Mouse (Mus musculus) limb, embryonic 12.5 days (tissue): ENCODE measurements around the gene Apopt1. TPM values are rescaled to one million over a fixed set of nuclear protein-coding genes. Genes with fewer than 3 reads are reported as not detected.

Experiments
- ATAC-seq: fragments of 200-750 bp; cut with Nextera tagmentation; 2 replicates; pipeline ENCODE4 v1.8.0; 2017; ENCODE audit warnings: low read depth, moderate TSS enrichment; ENCODE audit not compliant: insufficient number of reproducible peaks, insufficient read depth, low FRiP score, low TSS enrichment
- H3K27ac ChIP-seq: fragments of 300-500 bp; sonication (generic); 2 replicates; pipeline ENCODE4 v1.5.1; 2016; ENCODE audit warnings: mild to moderate bottlenecking, moderate library complexity
- H3K27me3 ChIP-seq: fragments of 300-500 bp; sonication (generic); 2 replicates; pipeline ENCODE4 v1.6.1; 2016; ENCODE audit warnings: mild to moderate bottlenecking, moderate library complexity
- H3K36me3 ChIP-seq: fragments of 300-500 bp; sonication (generic); 2 replicates; pipeline ENCODE4 v1.6.1; 2016; ENCODE audit warnings: mild to moderate bottlenecking, moderate library complexity
- H3K4me1 ChIP-seq: fragments of 300-500 bp; sonication (generic); replicated peaks from 2 replicates; pipeline ENCODE4 v1.6.1; 2016
- H3K4me2 ChIP-seq: fragments of 300-500 bp; sonication (generic); 2 replicates; pipeline ENCODE4 v1.6.1; 2016; ENCODE audit warnings: mild to moderate bottlenecking, moderate library complexity
- H3K4me3 ChIP-seq: fragments of 300-500 bp; sonication (generic); replicated peaks from 2 replicates; pipeline ENCODE4 v1.5.1; 2016; ENCODE audit warnings: mild to moderate bottlenecking
- H3K9ac ChIP-seq: fragments of 300-500 bp; sonication (generic); replicated peaks from 2 replicates; pipeline ENCODE4 v1.6.1; 2016; ENCODE audit warnings: mild to moderate bottlenecking, moderate library complexity
- H3K9me3 ChIP-seq: fragments of 300-500 bp; sonication (generic); 2 replicates; pipeline ENCODE4 v1.6.1; 2016; ENCODE audit warnings: mild to moderate bottlenecking, moderate library complexity
- WGBS: fragments of 180-500 bp; shearing (Covaris S2); methylation state at CpG from one replicate; pipeline ENCODE4 v1.1.7; 2016; 5-methylcytosine and 5-hydroxymethylcytosine counted together
- polyA plus RNA-seq: library from polyadenylated mRNA; unstranded; fragments of >200 nt; fragmentation: Nextera tagmentation; extraction: Ambion mirVana; gene quantifications from 2 replicates; pipeline ENCODE4 v1.2.1, GENCODE M21; 2016

Apopt1 gene
- polyA plus RNA-seq, 1 experiment from 2014 or later, result 63.8 TPM

GRCm38 (mm10) chr12:111682003-111682402, 31.1 kb upstream of the Apopt1 start:
- Histone ChIP-seq H3K4me3 (no peak overlapping the region), H3K27ac (no peak overlapping the region), H3K27me3 (no peaks in the 10 kb centered on the region), H3K4me2 (no peak overlapping the region), H3K9me3 (no peaks in the 10 kb centered on the region), H3K36me3 (peaks cover 33% of the 10 kb centered on the region; the same call in 1 of the 2 replicates), H3K9ac (no peak overlapping the region), H3K4me1 (peaks cover 18% of the 10 kb centered on the region)
- WGBS, result 83% methylated on average over 5 of the region's 5 CpGs
- ATAC-seq, result no peak

GRCm38 (mm10) chr12:111682806-111683205, 30.3 kb upstream of the Apopt1 start:
- Histone ChIP-seq H3K4me2 (no peak overlapping the region), H3K4me1 (peaks cover 12% of the 10 kb centered on the region), H3K9me3 (no peaks in the 10 kb centered on the region), H3K9ac (no peak overlapping the region), H3K27me3 (no peaks in the 10 kb centered on the region), H3K27ac (no peak overlapping the region), H3K36me3 (peaks cover 33% of the 10 kb centered on the region; the same call in 1 of the 2 replicates), H3K4me3 (no peak overlapping the region)
- 68% methylated on average over 5 of the region's 5 CpGs for WGBS
- ATAC-seq, result no peak

GRCm38 (mm10) chr12:111686390-111686789, 26.7 kb upstream of the Apopt1 start:
- ATAC-seq, result no peak
- Histone ChIP-seq H3K4me1 (peaks cover 6% of the 10 kb centered on the region), H3K27me3 (no peaks in the 10 kb centered on the region), H3K4me2 (no peak overlapping the region), H3K4me3 (no peak overlapping the region), H3K27ac (no peak overlapping the region), H3K36me3 (peaks cover 25% of the 10 kb centered on the region; the same call in 1 of the 2 replicates), H3K9ac (no peak overlapping the region), H3K9me3 (no peaks in the 10 kb centered on the region)
- whole genome bisulfite sequencing, result 72% methylated on average over 4 of the region's 4 CpGs

GRCm38 (mm10) chr12:111687350-111688068, 25.6 kb upstream of the Apopt1 start:
- ATAC-seq, result no peak
- Histone ChIP-seq H3K4me3 (no peak overlapping the region), H3K4me2 (no peak overlapping the region), H3K9me3 (no peaks in the 10 kb centered on the region), H3K9ac (no peak overlapping the region), H3K27me3 (no peaks in the 10 kb centered on the region), H3K36me3 (peaks cover 16% of the 10 kb centered on the region; the same call in 1 of the 2 replicates), H3K27ac (no peak overlapping the region), H3K4me1 (peaks cover 11% of the 10 kb centered on the region)
- 47% methylated on average over 14 of the region's 14 CpGs for WGBS

GRCm38 (mm10) chr12:111688069-111688428, 25.0 kb upstream of the Apopt1 start:
- H3K4me2 ChIP-seq, result no peak overlapping the region
- H3K9ac ChIP-seq, result no peak overlapping the region
- no peak overlapping the region for H3K27ac ChIP-seq
- H3K4me1 ChIP-seq, result peaks cover 11% of the 10 kb centered on the region
- peaks cover 12% of the 10 kb centered on the region; the same call in 1 of the 2 replicates for H3K36me3 ChIP-seq
- no peak for ATAC-seq
- H3K4me3 ChIP-seq, result no peak overlapping the region
- WGBS, result 53% methylated on average over 2 of the region's 2 CpGs
- H3K27me3 ChIP-seq, result no peaks in the 10 kb centered on the region
- H3K9me3 ChIP-seq, result no peaks in the 10 kb centered on the region

GRCm38 (mm10) chr12:111689426-111689825, 23.6 kb upstream of the Apopt1 start:
- no peak overlapping the region for H3K4me3 ChIP-seq
- no peaks in the 10 kb centered on the region for H3K27me3 ChIP-seq
- peaks cover 23% of the 10 kb centered on the region for H3K4me1 ChIP-seq
- no peak overlapping the region for H3K4me2 ChIP-seq
- no peaks in the 10 kb centered on the region for H3K36me3 ChIP-seq
- no peak overlapping the region for H3K9ac ChIP-seq
- H3K9me3 ChIP-seq, result no peaks in the 10 kb centered on the region
- H3K27ac ChIP-seq, result no peak overlapping the region
- WGBS, result 85% methylated on average over 11 of the region's 11 CpGs
- ATAC-seq, result no peak

- H3K9me3 ChIP-seq, result no peaks in the 10 kb centered on the region
- H3K4me2 ChIP-seq, result no peak overlapping the region
- H3K4me1 ChIP-seq, result peaks cover 31% of the 10 kb centered on the region
- no peak for ATAC-seq
- WGBS, result 28% methylated on average over 5 of the region's 5 CpGs
- no peak overlapping the region for H3K9ac ChIP-seq
- H3K36me3 ChIP-seq, result no peaks in the 10 kb centered on the region
- H3K27ac ChIP-seq, result peak overlapping the region; percentile 5; the same call in 1 of the 2 replicates
- H3K4me3 ChIP-seq, result no peak overlapping the region
- H3K27me3 ChIP-seq, result no peaks in the 10 kb centered on the region
These were observed 21.7 kb upstream of the Apopt1 start for GRCm38 (mm10) chr12:111691346-111691872.

- WGBS, result 80% methylated on average over 5 of the region's 5 CpGs
- peaks cover 31% of the 10 kb centered on the region for H3K4me1 ChIP-seq
These were observed 20.2 kb upstream of the Apopt1 start for GRCm38 (mm10) chr12:111692899-111693298.

GRCm38 (mm10) chr12:111693341-111694270, 19.5 kb upstream of the Apopt1 start:
- Histone ChIP-seq H3K4me3 (no peak overlapping the region), H3K4me2 (0 out of 2 replicates have a peak overlapping the region, but pooled peaks have one; percentile 0), H3K27me3 (no peaks in the 10 kb centered on the region), H3K27ac (peak overlapping the region; percentile 53; the same call in 1 of the 2 replicates), H3K9ac (no peak overlapping the region; the same call in 1 of the 2 replicates), H3K36me3 (no peaks in the 10 kb centered on the region), H3K9me3 (no peaks in the 10 kb centered on the region), H3K4me1 (peaks cover 31% of the 10 kb centered on the region)
- ATAC-seq, result peak; percentile 46
- 46% methylated on average over 18 of the region's 18 CpGs for WGBS

More at GRCm38 (mm10) chr12:111692899-111693298, 20.2 kb upstream of the Apopt1 start:
- Histone ChIP-seq H3K4me3 (no peak overlapping the region), H3K27ac (no peak overlapping the region), H3K4me2 (no peak overlapping the region), H3K9ac (no peak overlapping the region), H3K36me3 (no peaks in the 10 kb centered on the region), H3K27me3 (no peaks in the 10 kb centered on the region), H3K9me3 (no peaks in the 10 kb centered on the region)
- no peak for ATAC-seq

- no peak for ATAC-seq
- 26% methylated on average over 12 of the region's 12 CpGs for WGBS
- Histone ChIP-seq H3K27ac (peak overlapping the region; percentile 53; the same call in 1 of the 2 replicates), H3K9me3 (no peaks in the 10 kb centered on the region), H3K27me3 (no peaks in the 10 kb centered on the region), H3K9ac (no peak overlapping the region), H3K4me2 (peak overlapping the region; percentile 0; the same call in 1 of the 2 replicates), H3K4me1 (peaks cover 31% of the 10 kb centered on the region), H3K4me3 (no peak overlapping the region), H3K36me3 (no peaks in the 10 kb centered on the region)
These were observed 18.7 kb upstream of the Apopt1 start for GRCm38 (mm10) chr12:111694271-111694781.
